Mouse (Mus musculus) stomach, postnatal 0 days (tissue): ENCODE data around the gene Tmc5.

Experiments
- CTCF ChIP-seq: IDR thresholded peaks from 2 replicates; pipeline ENCODE4 v1.5.1; 2016; ENCODE audit warnings: antibody characterized with exemption, low read depth, mild to moderate bottlenecking, moderate library complexity
- EP300 ChIP-seq: optimal IDR thresholded peaks from 2 replicates; pipeline ENCODE3; 2016; ENCODE audit warnings: antibody characterized with exemption

DNA sequence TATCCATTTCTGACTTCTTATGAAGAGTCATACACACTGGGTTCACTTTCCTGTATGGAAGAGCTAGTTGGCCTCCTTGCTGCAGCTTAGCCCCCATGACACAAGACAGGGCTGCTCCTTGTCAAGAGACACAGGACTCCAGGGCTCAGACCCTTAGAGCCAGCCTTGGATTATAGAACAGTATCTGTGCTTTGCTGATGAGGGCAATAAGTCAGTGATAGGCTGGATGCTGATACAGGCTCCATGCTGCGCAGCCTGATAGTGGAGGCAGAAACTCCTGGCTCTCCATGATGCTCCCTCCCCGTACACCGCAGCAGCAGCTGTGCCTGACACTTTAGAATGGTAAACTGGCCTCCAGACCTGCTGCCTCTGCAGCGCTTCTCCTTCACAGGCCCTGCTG lies 73.0 kb downstream of the Tmc5 start:
- TF ChIP-seq CTCF (no peak), EP300 (no peak)
